Mouse (Mus musculus) heart, postnatal 14 days (tissue): ENCODE measurements around the gene Gm27021. TPM values are rescaled to one million over a fixed set of nuclear protein-coding genes. Genes with fewer than 3 reads are reported as not detected.

Experiments used
- total RNA-seq, 2 experiments: library from RNA; stranded (reverse); gene quantifications; 2 replicates each; pipeline ENCODE4 v1.2.3; 2021

The Gm27021 gene
- total RNA-seq, 2 experiments from 2014 or later, result not detected

Other genes starting within 250 kb of the Gm27021 start
- 1 to 10 TPM; 3.2 to 6.4 TPM for gene Gins2, start 78.8 kb downstream of the Gm27021 start, total RNA-seq
- gene 1190005I06Rik, start 20.4 kb downstream of the Gm27021 start, total RNA-seq, result 1 to 10 TPM; 3.7 to 4.0 TPM
- 1,000 to 10,000 TPM; 4,230 to 4,270 TPM for gene Cox4i1, start 143 bp upstream of the Gm27021 start, total RNA-seq
- 10 to 100 TPM; 47.7 to 58.4 TPM for gene Emc8, start 494 bp upstream of the Gm27021 start, total RNA-seq
- 1 to 10 TPM; 3.9 to 4.3 TPM for gene Irf8, start 68.3 kb upstream of the Gm27021 start, total RNA-seq